Mouse (Mus musculus) lung, postnatal 25 days (tissue): ENCODE data around the gene Olfr71.

ENCODE experiments used
- DNase-seq: peaks from one replicate; pipeline ENCODE4 v3.0.0; 2022; ENCODE audit warnings: low spot score

The Olfr71 gene

DNA sequence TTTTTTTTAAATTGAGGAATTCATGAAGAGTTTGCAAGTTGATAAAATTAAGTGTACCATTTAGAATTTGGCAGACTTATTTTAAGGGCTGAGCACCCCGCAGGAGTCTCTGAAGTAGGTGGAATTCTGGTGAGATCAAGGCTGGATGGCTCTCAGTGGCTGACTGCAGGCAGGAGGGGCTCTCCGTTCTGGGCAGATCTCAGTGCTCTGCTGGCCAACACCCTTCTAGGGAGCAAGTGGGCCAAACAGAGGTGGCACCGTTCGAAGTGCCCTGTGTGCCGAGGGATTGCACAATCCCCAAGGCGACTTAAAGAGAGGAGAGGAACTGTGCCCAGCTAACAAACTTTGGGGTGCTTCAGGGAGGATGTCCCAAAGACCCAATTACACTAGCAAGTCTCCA is at the start of gene Olfr71:
Gene Olfr71 (minus strand): TSS at position 387 of the 400 bp plus-strand sequence.
- peak; percentile 85 for DNase-seq

DNA sequence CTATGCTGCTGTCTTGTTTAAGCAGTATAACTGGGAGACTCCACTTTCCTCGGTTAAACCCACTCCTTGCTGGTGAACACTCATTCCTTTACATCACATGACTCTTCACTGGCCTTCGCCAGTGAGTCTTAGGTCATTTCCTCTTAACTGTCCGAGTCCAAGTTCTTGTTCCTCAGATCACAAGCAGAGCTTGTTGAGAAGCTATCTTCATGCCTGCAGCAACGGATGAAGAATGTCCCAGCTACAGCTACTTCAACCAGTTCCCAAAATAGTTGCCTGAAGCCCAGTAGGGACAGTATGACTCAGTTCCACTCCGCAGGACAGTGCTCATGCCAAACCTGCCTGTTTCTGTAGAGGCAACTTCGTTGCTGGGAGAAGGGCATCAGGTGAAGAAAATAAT is 47.2 kb upstream of the Olfr71 start:
- DNase-seq, result no peak

DNA sequence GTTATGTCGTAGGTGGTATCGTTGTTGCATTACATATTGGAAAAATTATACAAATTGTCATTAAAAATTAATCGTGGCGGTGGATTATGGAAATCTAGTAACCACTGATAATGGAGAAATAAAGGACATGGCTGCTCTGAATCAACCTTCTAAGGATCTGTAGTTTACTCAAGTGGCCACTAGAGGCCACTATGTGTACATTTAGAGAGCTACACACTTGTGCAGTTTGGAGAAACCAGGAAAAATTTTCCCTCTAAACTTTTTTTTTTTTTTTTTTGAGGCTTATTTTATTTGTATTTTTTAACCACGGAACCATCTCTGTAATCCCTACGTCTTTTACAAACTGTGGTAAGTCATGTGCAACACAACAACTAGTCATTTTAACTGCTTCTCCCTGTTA is 35.1 kb upstream of the Olfr71 start:
- peak; percentile 55 for DNase-seq

DNA sequence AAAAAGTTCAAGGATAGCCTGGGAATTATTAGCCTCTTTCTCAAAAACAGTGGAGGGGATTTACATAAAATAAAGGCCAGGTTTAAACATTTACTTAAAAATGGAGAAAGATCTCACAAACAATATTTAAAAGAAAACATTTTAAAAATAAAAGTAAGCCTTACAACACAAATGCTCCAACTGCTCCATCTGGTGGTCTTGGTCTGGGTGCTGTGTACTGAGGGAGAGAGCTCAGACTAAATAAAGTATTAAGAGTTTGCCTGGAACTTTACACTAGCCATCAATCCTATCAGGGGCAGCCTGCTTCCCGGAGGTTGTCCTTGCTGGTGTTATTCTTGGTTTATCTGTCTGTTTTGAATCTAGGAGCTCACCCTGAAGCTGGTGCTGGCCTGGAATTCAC is 33.0 kb upstream of the Olfr71 start:
- DNase-seq, result no peak

DNA sequence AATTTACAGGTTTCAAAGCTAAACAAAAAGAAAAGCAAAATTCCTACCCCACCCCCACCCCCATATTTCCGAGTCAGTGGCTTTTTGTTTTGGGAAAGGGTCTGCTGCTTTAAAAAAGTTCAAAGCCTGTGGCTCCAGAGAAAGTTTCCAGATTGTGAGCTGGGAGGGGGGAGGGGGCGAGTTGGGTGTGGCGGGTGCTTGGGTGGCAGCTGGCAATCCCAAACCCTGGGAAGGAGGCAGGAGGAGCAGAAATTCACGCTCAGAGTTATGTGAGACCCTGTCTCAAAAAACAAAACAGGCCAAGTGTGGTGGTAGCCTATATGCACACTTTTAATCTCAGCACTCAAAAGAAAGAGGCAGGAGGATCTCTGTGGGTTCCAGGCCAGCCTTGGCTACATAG is 32.6 kb upstream of the Olfr71 start:
- DNase-seq, result no peak

DNA sequence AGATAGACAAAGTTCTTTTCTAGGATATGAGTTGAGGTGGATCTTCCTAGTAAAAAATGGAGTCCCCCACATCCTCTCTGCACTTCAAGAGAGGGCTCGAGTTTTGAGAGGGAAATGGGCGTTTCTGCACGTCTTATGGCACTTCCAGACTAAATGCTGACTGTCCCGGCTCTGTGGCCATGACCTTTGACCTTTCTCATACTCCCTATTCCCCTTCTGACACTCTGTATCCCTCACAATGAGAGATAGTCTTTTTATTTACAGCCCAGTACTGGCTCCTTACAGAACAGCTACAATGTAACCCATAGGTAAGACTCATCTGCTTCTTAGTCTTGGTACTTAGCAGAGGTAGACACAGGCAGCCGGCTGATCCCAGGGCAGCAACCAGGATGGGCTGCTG is 31.5 kb upstream of the Olfr71 start:
- DNase-seq, result no peak

DNA sequence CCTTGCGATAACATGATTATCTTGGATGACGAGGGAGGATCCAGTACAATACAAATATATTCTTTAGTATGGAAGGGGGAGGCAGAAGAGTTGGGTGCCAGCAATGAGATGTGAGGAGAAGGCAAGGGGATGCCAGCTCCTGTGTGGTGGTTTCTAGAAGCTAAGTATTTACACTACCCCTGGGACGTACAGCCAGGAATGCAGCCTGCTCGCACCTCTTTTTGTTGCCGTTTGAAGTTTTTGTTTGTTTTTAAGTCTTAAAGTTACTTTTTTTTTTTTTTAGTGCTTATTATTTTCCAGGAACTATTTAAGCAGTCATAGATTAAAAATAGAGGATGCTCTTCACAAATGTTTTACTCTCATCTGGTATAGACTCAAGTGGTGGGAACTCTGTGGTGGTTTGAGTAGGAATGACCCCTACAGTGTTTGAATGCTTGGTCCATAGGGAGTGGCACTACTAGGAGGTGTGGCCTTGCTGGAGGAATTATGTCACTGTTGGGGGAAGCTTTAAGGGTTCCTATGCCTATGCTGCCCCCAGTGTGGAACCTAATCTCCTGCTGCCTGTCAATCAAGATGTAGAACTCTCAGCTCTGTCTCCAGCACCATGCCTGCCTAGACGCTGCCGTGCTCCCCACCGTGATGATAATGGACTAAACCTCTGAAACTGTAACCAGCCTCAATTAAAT is 29.1 kb upstream of the Olfr71 start:
- no peak for DNase-seq

DNA sequence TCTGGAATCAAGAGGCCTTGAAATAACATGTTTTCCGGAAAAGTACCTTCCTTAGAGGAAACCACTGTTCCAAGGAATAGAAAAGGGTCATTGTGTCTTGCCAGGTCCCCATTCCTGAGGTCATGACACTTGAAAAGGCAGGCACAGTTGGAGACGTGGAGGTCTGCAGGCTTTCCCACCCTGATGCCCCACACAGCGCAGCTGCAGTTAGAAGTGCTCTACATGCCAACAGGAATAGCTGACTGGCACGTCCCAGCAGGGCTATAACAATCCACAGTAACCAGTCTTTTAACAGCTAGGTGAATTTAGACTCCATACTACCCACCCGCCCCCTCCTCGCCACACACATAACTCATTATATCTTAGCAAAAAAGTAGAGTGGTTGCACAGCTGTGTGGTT is 27.1 kb upstream of the Olfr71 start:
- DNase-seq, result no peak

DNA sequence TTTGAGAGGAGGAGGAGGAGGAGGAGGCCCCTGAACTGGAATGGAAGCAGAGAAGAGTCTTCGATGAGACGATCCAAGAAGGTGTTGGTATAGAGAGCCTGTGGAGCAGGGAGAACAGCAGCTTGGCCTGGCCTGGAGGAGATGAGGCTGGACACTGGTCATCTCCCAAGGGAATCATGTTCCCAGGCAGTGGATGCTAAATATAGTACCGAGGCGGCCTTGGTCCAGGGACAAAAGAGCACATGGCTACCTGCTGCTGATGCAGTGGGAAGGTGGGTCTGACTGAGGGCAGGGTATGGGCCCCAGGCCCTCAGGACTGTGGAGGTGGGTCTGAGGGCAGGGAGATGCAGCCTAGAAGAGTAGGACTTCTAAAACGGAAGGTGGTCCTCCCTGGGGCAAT is 23.1 kb upstream of the Olfr71 start:
- no peak for DNase-seq

DNA sequence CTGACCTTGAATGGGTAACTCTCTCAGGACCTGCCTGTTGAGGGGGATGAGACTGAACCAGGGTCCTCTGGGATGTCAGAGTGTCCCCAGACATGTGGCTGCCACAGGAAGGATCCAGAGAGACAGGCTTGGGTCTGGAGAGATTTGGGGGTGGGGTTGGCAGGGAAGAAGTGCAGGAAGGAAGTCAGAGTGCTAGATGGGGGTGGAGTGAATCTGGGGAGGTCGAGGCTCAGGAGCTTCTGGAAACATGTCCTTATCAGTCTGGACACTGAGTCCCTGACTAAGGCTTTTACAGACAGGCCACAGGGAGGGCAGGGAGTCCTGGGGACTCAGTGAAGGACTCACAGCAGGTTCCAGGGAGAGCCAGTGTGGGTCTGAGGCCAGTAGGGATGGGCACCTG is 22.1 kb upstream of the Olfr71 start:
- DNase-seq, result no peak

DNA sequence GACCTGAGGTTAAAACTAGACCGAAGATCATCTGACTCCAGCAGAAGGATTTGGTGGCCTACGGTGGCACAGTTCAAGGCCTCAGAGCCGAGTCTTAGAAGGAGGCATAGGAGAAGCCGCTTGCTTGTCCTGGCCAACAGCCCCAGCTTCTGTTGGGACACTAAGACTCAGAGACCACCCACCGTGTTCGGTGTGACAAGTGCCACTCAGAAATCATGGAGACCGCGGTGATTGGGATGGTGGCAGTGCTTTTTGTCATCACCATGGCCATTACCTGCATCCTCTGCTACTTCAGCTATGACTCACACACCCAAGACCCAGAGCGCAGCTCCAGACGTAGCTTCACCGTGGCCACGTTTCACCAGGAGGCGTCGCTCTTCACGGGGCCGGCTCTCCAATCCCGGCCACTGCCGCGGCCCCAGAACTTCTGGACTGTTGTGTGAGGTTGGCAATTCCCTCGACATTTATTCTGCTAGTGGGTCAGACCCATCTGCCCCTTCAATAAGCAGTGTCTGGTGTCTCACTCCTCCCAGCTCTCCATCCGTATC is 20.8 kb upstream of the Olfr71 start:
- DNase-seq, result no peak

DNA sequence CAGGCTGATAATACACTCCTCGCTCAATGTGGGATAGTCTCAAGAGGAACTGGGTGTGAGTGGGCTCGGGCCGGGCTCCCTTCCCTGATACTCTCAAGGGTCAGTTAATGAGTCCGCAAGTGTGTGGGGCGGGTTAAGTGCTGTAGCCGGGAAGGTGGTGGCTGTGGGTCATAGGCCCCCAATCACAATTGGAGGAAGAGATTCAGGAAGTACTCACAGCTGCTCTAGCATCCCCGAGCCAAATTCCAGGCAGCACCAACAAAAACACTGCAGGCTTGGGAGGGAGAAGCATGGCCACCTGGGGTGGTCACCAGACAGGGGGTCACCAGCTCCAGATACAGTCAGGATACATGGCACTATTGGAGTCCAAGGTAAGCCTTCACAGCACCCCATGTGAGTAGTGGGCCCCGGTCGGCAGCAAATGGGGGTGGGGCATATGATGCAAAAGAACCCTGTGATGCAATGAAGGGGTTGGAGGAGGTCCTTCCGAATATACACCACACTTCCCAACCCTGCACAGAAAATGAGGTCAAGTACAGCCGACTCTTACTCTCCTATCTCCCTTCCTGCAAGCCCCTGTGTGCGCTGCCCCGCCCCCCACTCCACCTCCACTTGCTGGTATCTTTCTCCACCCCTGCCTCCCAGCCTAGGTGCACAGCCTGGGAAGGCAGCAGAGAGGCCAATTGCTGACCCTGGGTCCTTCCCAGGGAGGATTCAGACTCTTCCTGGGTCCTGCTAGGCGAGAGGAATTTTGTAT is 19.9 kb upstream of the Olfr71 start, which contains the start of gene Spaar:
Gene Spaar (plus strand): TSS at position 241 of the 757 bp plus-strand sequence.
- DNase-seq, result peak; percentile 83

DNA sequence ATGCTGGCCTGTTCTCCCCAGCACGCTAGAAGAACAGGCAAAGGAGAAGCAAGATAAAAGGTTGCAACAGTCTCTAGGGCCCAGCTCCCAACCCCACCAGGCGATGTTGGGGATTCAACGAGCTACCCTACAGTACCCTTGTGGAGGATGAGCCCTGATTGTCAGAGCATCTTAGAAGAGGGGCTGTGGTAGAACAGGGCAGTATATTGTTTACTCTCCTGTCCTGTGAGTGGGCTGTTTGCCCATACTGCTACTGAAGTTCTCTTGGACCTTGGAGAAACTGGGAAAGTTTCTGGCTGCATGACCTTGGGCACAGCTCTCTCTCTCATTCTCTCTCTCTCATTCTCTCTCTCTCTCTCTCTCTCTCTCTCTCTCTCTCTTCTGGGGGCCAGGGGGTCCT is 19.1 kb upstream of the Olfr71 start:
- no peak for DNase-seq

DNA sequence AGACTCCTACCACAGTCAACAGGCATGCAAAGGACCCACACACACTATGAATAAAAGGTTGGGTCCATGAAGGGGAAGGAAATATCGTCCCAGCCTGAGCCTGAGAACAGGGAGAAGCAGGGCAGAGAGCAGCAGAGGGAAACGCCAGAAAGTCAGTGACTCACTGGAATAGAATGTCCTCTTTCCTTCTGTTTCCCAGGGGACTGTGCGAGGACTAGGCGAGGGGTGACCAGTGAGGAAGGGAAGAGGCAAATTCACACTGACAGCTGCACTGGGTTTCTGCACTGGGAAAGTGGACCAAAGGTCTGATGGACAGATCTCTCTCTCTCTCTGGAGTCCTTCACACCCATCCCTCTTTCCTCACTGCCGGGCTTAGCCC is 18.5 kb upstream of the Olfr71 start:
- DNase-seq, result peak; percentile 88

DNA sequence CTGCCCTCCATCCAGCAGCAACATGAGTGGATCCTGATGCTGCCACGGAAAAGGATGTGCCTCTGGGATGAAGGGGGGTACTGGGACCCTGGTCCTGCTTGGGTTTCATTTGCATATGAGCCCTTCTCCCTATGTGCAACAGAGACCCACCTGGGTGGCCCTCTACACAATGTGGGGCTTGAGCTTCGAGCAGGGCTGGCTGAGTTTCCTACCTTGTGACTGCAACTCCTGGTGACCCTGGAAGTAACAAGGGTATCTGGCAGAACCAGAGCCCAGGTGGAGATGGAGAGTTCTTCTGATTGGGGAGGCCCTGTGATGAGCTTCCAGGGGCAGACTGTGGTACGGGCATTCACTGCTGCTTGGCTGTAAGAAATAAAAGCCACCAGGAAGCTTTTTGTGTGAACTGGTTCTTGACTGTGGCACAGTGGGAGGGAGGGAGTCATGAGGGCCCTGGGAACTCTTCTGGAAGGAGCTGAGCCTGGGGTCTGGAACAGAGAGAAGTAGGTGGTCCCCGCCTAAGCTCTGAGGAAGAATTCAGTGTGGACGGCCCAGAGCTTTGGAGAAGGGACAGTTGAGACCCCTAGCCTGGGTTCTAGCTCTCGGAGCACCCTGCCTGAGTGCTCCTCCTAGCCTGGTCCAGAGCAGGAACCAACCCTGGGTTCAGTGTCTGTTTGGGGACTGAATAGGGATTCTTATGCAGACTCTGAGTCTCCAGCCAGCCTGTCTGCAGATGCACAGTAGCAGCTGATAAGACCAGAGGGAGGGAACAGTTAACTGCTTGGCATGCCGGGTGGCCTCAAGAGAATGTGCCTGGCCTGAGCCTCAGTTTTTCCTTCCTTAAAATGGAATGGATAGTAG is 17.9 kb upstream of the Olfr71 start:
- DNase-seq, result no peak

DNA sequence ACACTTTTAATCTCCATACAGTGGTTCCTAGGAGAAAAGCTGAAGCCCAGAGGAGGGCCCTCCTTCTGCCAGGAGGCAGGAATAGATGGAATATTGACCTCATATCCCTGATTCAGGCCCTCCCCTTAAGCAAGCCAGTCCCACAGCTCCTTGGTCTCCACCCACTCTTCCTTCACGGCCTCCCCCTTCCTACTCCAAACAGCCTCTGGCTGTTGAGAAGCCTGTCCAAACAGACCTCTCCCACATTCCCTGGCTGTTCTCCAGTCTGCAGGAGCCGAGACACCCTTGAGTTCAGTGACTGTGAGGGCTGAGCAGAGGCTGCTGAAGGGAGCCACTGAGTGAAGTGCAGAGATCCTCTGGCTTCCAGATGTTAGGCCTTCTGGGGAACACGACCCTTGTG is 16.9 kb upstream of the Olfr71 start, which contains the start of gene Hrct1:
Gene Hrct1 (plus strand): TSS at position 194 of the 400 bp plus-strand sequence.
- DNase-seq, result peak; percentile 96

DNA sequence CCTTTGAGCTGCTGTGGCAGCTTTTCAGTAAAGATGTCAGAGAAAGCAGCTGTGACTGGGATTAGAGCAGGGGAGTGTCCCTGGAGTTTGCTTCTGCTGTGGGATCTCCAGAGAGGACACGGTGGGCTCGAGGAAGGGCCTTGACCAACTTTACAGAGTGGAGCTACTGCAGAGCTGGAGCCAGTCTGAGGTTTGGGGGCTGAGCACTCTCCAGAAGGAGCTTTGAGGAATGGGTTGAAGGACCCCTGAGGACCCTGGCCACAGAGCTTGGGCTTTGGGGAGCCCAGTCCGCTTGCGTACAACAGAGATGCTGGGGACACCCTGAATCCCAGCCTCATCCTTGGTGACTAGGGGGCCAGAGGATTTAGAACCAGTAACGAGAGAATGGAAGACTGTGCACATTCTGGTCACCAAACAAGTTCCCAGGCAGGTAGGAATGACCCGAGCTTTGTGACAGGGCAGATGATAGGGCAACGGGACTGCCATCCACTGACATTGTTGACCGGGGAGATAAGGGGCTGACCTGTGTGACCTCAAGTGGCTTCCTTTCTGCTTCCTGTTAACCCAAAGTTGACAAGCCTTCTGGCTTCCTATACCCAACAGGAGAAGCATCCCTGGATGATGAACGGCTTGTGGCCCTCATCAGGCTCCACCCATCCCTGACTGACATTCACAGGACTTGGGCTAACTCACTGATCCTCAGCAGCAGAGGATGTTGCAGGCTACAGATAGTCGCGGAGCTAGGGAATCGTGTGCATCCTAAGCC is 16.4 kb upstream of the Olfr71 start:
- no peak for DNase-seq

DNA sequence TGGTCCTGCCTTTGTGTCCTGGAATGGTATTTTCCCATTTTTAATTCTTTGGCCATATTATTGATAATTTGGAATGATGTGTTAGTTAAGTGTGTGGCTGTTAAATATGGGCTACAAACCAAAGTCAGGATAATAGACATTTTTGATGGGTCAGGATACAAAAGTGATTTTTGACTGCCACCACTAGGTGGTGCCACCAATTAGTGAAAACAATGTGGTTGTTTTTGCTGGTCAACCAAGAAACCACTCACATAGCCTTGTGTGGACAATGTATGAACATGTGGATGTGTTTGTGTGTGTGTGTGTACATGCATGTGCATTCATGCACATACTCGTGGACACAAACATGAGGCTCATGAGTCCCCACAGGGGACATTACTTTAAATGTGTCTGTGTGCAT is 14.7 kb upstream of the Olfr71 start:
- DNase-seq, result peak; percentile 73

DNA sequence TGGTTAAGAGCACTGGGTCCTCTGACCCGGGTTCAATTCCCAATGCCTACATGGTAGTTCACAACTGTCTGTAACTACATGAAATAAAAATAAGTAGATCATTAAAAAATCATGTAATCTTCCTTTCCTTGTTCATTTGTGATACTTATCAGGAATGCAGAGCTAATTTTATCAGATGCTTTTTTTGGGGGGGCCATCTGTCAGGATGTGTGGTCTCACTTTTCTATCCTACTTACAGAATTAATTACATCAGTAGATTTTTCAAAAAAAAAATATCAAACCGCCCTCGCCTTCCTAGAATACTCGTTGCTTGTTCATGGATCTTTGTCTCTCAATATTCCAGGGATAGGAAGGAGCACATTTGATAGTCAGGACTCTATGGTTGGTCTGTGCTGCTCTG is 12.1 kb upstream of the Olfr71 start:
- DNase-seq, result no peak

DNA sequence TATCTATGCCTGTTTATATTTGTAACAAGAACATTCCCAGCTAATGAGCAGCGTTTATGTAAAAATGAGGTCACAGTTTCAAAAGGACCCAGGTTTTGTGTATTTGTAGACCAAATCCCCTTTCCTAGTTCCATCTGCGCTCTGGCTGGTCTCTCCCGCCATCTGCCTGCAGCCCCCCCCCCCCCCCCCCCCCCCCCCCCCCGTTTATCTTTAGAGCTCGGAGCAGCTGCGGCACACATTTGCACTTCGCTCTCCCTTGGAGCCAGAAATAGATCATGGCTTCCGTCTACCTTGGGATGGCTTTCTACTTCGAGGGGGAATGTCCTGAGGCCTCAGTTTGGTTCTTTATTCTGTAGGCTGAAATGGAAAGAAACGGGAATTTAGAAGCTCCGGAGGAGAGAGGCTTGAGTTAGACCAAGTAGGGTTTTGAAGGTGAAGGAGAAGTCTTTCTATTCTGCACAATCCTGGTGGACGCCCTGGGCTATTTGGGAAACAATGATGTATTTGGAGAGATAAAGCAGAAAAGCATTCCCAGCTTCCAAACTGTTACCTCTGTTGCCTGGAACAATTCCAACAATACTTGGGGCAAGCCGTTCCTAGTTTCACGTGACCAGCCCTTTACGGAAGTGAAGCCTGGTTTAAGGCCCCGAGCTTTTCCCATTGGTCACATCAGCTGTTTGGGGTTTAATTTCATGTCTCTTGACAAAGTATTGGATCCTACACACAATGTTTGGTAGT is 10.6 kb upstream of the Olfr71 start:
- DNase-seq, result no peak

DNA sequence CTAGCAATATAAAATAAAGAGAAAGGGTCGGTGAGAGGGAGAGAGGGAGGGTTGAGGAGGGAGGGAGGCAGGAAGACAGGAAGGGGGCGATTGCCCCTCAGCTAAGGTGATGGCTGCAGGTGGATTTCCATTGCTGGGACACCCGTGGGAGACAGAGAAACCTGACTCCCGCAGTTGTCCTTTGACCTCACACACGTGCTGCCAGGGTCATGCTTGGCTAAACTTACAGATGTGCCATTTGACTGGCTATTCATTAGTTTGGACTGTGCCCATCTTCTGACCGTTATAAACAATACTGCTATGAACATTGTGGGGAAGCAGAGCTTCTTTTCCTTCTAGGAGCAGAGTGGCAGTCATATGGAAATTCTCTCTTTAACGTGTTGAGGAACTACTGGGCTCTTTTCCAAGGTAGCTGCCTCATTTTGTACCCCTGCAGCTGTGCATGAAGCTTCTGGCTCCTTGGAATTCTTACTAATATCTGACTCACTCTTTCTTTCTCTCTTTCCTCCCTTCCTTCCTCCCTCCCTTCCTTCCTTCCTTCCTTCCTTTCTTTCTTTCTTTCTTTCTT is 3.7 kb upstream of the Olfr71 start:
- no peak for DNase-seq
